Mouse (Mus musculus): ENCODE results near the gene Sec14l4. TPM values are rescaled to one million over a fixed set of nuclear protein-coding genes. Genes with fewer than 3 reads are reported as not detected.

Gene Sec14l4
- total RNA-seq, 2 experiments from 2014 or later: 0.25 to 0.85 TPM

DNA sequence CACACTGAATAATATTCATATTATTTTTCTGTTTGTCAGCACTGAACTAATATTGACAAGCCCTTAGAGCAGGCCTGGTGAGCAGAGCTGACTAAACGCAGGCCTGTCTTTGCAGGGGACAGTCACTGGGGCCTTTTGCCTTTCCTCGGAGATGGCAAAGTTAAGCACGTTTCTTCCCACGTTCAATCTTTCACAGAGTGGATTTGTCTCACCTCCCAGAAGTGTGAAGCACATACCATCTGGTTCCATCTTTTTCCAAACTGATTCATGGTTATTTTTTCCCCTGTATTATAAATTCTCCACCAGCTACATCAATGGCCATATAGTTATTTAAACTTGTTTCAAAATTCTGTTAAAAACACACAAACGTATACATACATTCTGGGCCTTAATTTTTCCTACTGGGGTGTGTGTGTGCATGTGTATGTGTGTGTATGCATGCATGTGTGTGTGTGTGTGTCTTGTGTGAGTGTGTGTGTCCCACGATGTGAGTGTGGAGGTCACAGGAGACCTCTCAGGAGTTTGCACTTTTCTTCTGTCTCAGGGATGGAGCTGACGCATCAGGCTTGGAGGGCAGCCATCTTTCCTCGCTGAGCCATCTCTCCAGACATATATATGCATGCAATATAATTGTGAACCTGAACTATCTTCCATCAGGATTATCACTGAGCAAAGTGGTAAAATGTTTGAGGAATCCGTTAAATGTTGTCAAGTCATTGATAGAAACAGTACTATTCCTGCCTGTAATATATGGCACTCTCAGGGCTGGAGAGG lies 3.5 kb upstream of the Sec14l4 start:
- no peak for DNase-seq

DNA sequence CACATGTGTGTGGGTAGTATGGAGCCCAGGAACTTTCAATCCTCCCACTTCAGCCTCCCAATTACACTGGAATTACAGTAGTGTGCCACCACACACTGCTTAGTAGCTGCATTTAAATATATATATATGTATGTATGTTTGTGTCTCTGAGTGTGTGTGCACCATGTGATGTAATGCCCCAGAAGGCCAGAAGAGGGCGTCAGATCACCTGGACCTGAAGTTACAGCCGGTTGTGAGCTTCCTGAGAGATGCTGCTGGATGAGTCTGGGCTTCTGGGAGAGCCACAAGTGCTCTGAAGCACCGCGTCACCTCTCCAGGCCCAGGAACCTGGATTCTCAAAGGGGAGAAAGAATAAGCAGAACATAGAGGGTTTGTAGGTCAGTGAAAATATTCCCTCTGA lies 1.9 kb upstream of the Sec14l4 start:
- DNase-seq: no peak

DNA sequence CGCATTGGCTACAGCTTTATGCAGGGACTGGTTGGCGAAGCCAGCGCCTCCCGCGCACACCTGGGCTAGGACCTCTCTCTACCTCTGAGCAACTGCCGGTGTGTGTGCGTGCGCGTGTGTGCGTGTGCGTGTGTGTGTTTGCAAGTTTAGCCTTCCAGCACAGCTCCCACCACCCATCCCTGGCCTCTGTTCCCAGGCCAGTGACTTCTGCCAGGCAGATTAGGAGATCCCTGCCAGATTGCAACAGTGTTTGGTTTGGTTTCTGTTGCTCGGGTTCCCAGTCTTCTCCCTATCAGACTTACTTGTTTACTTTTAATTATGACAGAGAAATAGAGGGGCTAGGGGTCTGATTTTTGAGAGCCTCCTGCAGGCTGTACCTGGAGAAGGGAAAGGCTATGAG lies 699 bp downstream of the Sec14l4 start:
- no peak for DNase-seq

DNA sequence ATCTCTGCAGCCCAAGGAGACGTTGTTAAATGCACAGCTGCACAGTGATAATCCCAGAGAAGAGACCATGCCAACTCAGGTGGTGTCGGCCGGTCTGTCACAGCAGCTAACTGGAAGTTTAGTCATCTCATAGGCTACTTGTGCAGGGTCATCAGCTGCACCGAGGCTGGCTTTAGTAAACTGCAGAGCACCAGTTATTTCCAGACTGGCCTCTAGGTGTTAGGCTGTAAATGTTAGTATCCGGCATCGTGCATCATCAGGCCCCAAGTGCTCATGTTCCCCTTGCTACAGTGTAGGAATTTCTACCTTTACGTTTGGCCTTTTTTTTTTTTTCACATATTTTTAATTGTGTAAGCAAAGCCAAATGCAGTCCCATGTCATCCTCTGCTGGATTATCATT lies 2.2 kb downstream of the Sec14l4 start:
- no peak for DNase-seq

DNA sequence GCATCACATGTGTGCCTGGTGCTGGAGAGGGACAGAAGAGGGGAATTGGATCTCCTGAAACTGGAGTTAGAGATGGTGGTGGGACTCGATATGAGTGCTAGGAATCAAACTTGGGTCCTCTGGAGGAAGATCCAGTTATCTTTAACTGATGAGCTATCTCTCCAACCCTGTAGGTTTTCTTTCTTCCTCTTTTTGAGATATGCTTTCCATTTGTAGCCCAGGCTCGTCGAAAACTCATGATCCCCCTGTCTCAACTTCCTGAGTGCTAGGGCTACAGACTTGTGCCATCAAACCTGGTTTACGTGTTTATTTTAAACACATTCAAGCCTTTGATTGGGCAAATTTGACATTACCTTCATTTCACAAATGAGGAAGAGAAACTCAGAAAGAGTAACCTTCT lies 2.9 kb downstream of the Sec14l4 start:
- DNase-seq: no peak

DNA sequence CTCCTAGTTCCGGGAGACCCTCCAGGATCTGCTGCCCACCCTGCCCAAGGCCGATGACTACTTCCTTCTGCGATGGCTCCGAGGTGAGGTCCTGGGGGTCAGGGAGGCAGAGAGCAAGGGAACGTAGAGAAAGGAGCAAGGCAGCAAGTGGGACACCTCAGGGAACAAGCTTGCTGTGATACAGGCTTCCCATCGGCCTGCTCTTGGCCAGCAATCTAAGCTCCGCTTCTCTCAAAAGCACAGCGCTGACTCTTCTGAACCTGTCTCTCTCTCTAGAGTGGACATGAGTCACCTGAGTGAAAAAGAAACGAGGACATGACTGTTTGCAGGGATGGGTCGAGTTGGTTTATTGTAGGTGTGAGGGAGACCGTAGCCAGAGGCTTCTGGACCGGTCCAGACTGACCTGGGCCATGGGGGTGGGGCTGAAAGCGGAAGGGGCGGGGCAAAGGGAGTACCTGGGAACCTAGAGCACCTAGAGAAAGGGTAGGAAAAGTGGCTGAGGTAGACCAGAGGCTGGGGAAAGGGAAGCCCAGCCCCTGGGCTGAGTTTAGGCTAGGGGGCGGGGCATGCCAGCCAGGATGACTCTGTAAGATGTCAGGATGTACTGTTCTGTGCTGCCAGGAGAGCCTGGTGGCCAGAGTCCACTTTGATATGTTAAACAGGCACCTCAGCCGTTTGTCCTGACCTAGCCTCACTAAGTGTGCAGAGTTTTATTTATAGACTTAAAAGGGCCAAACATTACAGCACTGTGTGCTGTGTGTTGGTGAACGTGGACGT lies 4.0 kb downstream of the Sec14l4 start:
- peak; percentile 43 to 70 for DNase-seq

DNA sequence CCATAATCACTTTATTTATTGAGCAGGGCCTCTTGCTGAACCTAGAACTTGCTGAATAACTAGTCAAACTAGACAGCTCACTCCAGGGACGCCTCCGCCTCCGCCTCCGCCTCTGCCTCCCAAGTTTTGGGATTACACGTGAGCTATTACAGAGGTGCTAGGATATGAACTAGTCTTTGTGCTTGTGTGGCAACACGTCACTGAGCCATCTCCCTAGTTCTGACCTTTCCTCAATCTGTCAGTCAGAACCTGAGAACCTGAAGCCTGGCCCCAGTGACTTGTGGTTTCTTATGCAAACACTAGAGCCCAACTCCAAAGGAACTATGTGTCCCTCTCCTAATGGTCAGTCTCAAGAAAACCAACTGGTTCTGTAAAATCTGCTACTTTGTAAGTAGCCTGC lies 4.7 kb downstream of the Sec14l4 start:
- DNase-seq: no peak

DNA sequence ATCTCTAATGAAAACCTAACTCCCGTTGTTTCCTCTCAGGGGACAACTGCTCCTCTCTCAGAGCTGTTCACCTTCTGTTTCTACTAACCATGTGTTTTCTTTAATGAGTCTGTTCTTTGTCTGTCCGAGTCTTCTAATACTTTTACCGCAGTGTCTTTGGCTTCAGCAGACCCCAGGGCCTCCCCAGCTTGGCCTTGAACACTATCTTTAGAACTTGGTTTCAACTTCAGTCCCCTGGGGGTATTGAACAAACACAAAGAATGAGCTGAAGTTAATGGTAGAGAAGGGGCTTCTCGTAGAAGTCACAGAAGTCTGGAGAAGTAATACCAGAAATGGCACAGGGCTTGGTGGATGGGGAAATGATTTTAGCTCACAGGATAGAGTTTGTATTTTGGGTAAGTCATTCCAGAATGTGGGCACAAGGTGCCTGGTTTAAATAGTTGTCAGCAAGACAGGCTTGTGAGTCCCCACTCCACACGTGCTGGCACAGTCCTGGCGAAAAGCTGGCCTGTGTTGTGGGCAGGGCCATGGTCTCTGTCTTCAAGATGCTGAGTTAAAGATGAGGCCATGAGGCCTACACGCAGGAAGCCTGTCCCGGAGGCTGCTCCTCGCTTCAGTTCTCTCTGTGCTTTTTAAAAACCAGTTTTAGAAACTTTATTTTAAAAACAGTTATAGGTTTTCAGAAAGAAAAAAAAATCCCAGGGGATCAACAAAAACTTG lies 5.3 kb downstream of the Sec14l4 start:
- no peak for DNase-seq

DNA sequence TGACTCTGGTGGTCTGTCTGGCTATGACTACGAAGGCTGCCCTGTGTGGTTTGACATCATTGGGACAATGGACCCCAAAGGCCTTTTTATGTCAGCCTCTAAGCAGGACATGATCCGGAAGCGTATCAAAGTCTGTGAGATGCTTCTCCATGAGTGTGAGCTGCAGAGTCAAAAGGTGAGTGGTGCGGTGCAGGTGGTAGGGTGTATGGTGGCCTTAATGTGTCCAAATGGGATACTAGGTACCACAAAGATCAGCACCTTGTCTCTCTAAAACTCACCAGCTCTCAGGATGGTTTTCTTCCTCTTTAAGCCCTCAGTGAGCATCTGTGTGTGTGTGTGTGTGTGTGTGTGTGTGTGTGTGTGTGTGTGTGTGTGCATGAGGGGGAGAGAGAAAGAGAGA lies 8.7 kb downstream of the Sec14l4 start:
- no peak for DNase-seq

DNA sequence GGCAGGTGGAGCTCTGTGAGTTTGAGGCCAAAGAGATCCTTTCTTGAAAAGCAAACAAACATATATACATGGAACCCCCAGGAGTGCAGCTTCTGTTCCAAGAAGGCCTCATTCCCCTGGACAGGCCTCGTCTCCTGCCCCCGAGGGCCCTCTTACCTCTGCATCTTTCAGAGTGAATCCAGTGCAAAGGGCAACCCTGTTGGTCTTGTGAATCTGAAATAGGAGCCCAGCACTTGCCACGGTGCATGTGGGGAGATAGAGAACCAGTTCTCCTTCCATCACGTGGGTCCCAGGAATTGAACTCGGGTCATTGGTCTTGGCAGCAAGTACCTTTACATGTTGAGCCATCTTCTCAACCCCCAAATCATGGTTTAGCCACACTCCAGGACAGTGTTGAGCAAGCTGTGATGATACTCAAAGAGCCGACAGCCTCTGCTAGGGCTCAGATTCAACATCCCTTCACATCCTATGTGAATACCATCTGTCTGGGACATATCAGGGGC lies 9.9 kb downstream of the Sec14l4 start:
- no peak for DNase-seq

DNA sequence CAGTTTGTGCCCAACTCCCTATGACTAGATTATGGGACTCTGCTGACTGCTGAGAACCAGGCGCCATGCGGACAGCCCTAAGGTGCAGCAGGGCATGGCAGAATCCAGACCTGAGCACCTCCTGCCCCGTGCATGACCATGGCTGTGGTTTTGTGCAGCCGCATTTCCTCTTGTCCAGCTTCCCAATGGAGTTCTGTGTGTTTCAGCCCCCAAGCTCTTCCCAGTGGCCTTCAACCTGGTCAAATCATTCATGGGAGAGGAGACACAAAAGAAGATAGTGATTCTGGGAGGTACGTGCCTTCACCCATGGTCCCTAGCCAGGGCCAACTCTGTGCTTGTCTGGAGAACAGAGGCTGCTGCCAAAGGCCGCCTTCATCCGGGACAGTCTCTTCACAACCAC lies 11.8 kb downstream of the Sec14l4 start:
- DNase-seq: no peak

DNA sequence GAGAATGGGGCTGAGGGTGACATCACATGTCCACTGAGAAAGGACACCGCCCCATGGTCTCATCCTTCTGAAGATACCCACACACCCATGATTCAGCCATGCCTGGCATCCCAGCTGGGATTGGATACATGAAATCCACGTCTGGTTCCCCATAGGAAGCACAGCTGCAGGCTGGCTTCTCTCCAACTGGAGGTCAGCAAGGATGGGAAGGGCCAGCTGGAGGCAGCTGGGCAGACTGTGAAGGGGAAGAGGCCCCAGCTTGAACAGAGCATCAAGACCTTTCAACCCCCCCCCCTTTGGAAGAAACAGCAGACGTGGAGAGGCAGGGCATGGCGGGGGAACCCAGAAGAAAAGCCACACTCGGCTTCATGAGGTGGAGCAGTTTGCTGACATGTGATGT lies 15.3 kb downstream of the Sec14l4 start:
- no peak for DNase-seq

DNA sequence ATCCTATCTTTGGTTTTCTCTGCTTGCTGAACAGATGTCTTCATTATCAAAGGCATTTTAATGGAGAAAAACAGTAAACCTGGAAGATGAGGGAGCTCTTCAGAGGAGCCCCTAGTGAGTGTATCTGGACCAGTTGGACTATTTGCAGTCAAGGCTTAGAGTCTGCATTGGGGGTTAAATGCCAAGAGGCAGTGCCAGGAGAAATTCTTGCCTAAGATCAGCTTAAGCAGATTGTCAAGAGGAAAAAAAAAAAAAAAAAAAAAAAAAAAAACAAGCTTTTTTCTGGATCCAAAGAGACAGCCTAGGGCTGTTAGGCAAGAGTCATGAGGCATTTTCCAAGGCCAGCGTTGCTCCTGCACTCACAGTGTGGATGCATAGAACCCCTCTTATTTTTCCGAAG lies 16.5 kb downstream of the Sec14l4 start:
- DNase-seq: no peak

DNA sequence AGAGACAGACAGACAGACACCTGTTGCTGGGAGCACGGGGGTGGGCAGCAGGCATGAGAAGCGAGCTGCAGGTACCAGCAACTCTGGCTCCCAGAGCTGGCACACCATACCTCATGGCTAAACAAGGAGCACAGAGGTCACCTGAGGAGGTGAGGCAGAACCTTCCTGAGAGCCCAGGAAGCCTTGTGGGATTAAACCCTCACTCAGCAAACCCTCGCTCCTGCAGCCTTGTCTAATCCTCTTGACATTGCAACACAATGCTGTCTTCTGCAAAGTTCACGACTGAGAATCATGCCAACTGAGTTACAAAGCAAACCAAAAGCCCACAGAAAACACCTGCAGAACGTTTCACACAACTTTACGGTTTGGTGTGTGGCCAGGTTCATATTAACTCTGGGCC lies 17.2 kb downstream of the Sec14l4 start:
- no peak for DNase-seq

DNA sequence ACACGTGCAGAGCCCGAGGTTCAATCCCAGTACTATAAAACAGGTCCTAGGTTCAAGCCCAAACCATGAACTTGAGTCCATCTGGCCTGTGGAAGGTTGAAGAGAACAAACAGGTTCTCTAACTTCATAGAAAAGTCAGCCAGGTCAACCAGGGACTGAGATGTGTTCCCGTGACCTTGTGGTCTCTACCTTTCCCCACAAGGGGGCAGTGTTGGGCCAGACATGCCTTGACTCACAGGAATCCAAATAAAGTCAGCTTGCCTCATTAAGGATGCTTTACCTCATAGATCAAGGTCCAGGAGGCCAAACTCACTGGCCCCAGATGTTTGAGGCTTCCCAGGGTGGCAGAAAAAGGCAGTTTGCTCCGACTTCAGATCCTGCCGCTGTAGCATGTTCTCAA lies 22.3 kb downstream of the Sec14l4 start:
- DNase-seq: peak; percentile 42 to 80

DNA sequence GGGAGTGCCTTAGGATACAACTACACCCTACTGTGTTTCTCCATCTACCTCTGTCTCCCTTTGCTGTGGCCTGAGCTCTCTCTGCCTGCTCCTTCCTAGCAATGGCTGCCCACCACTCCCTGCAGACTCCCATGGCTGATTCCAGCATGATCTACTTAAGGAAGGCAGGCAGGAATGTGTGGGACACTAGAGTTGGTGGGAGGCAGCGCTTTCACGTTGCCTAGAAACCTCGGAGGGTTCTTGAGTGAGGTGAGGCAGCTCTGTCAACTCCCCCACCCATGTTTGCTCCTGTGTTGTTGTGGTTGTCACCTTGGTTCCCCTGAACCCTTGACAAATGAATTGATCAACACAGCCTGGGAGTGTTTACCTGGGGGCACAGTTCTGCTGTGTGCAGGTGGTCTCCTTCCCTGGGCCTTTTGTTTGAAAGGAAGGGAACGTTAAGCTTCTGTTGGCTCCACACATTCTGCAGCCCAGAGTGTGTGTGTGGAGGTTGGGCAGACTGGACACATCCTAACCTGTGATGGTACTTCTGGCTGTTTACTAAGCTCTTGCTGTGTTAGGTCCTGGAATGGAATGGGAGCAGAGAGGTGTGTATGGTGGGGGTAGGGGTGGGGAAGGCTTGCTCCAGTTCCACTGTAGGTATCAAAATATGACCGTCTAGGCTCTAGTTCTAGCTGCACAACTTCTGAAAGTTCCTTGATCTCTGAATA lies 29.8 kb downstream of the Sec14l4 start:
- DNase-seq: no peak

DNA sequence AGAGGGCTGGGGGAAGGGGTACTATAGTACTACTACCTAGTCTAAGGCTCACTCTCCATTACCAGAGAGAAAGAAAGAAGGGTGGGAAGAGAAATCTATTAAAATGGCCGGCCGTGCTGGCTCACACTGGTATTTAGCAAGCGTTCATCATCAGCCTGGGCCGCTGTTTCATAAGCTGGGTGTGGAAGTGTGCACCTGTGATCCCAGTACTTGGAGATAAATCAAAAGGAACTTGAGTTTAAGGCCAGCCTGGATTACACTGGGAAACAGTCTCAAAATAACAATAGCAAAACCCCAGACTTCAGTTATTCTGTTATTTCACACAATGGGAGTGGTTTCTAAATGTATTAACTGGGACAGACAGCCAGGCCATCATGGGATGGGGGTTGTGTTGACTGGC lies 31.3 kb downstream of the Sec14l4 start:
- no peak for DNase-seq

DNA sequence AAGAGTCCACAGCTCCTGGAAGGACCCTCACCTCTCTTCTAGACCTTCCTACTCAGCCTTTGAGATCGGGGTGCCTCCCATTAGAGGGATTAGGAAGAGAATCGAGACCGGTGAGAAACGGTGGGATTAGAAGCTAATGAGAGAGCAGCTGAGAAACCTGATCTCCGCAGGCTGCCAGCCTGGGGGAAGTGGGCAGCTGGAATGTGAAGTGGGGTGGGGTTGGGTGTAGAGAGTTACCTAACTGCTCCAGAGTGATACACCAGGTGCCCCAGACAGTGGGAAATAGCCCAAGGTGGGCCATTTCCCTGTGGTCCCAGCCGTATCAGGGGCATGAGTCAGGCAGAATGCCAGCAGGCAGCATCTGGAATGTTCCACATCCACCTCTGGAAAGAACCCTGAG lies 31.7 kb downstream of the Sec14l4 start:
- DNase-seq: no peak

DNA sequence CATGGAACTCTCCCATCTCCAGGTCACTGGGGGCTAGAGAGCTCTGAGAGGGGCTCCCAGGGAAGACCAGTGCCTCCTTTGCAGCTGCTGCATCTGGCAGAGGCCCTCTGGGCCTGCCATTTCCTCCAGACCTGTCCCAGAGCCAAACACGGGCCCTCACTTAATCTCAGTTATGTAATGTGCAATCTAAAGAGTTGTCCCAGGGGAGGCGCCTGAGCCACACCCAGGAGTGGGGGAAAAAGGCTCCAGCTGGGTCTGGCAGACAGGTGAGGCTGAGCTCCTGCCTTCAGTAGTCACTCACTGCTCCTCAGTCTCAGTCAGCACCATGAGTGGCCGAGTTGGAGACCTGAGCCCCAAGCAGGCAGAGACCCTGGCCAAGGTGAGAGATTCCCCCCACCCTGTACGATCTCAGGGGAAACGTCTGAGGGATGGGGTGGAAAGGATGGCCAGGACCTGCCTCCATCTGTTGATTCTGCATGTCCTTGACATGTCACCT lies 33.4 kb downstream of the Sec14l4 start, which contains the start of gene Sec14l3:
TSS of gene Sec14l3 (plus strand) at position 215 of the 496 bp plus-strand sequence.
- DNase-seq: no peak

DNA sequence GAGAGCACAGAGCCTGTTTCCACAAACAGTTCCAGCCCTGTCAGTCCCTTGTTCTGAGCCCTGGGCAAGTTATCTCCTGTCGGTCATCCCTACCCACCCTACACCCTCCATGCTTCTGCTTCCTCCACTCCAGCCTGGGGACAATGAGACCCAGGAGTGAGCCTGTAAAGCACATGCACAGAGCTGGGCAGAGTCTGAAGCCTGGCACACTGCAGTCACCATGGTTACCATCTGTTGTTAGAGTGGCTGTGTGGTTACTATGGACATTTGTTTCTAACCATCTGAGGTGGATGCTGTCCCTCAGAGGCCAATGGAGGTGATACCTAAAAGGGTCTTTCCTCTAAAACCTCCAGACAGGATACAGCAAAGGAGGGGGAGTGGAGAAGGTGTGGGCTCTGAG lies 38.4 kb downstream of the Sec14l4 start:
- DNase-seq: no peak

DNA sequence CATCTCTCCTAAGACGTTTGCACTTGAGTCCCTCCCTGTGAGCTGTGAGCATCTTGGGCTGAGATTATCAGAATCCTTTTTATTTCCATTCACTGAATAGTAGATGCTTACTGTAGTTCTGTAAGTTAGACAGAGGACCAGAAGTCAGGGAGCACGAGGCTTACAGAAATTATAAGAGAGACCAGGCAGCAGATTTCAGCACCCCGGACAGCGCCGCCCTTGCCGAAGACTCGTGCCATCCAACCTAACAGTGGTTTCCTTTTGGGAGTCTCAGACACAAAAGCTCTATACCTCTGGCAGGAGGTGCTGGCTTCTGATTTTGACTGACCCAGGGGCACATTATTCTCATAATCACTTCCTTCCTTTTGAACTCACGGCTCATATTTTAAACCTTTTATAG lies 45.4 kb downstream of the Sec14l4 start:
- DNase-seq: peak in 1 of 2 experiments; percentile 63

Measured in heart, adult 18-20 months (tissue).